Mouse (Mus musculus) CH12.LX (cell line): Measurements from ENCODE around the gene Elavl3. TPM values are rescaled to one million over a fixed set of nuclear protein-coding genes. Genes with fewer than 3 reads are reported as not detected.

Experiments used
- DNase-seq: peaks from one replicate; pipeline ENCODE4 v3.0.0-alpha.2; 2013; ENCODE audit errors: extremely low read depth
- H3K27ac ChIP-seq: 2 replicates; pipeline ENCODE4 v1.5.1; 2012; ENCODE audit warnings: low read depth, mild to moderate bottlenecking, control low read depth, moderate library complexity; ENCODE audit not compliant: insufficient read depth
- H3K27me3 ChIP-seq: replicated peaks from 2 replicates; pipeline ENCODE3; 2012; ENCODE audit warnings: inconsistent platforms
- H3K36me3 ChIP-seq, 2 experiments: replicated peaks in 1 of 2; 2 replicates each; pipeline versions ENCODE3 to v1.6.1; 2012; ENCODE audit warnings: inconsistent platforms in 1 of 2, low read length in 1 of 2, mild to moderate bottlenecking in 1 of 2, mixed read lengths in 1 of 2, moderate library complexity in 1 of 2; ENCODE audit not compliant: control insufficient read depth in 1 of 2, insufficient read depth in 1 of 2
- H3K4me1 ChIP-seq, 2 experiments: 2 replicates each; pipeline ENCODE4 v1.6.1; 2012; ENCODE audit warnings: inconsistent platforms in 1 of 2, moderate library complexity in 1 of 2; ENCODE audit not compliant: insufficient read depth in 2 of 2, control insufficient read depth in 1 of 2
- H3K4me2 ChIP-seq: 2 replicates; pipeline ENCODE4 v1.6.1; 2012; ENCODE audit warnings: low read depth, mild to moderate bottlenecking, control low read depth; ENCODE audit not compliant: poor library complexity, insufficient read depth, severe bottlenecking
- H3K4me3 ChIP-seq, 3 experiments: fragments of 150-350 bp in 1 of 3; sonication (generic) in 1 of 3; replicated peaks in 1 of 3; 2 replicates each; pipeline versions ENCODE3 to v1.5.1; 2011 to 2012; ENCODE audit warnings: low read depth in 2 of 3, low read length in 2 of 3, mild to moderate bottlenecking in 2 of 3, moderate library complexity in 2 of 3, control low read depth in 1 of 3, improper control_type of control experiment in 1 of 3, inconsistent platforms in 1 of 3, mixed read lengths in 1 of 3; ENCODE audit not compliant: poor library complexity in 1 of 3
- H3K79me2 ChIP-seq: replicated peaks from 2 replicates; pipeline ENCODE4 v1.6.1; 2012; ENCODE audit warnings: mild to moderate bottlenecking, moderate library complexity; ENCODE audit not compliant: control insufficient read depth, poor library complexity, insufficient read depth, severe bottlenecking; ENCODE audit errors: extremely low read depth
- H3K9ac ChIP-seq: 2 replicates; pipeline ENCODE4 v1.6.1; 2012; ENCODE audit warnings: low read depth, mild to moderate bottlenecking, control low read depth, moderate library complexity; ENCODE audit not compliant: insufficient read depth
- H3K9me3 ChIP-seq: replicated peaks from 2 replicates; pipeline ENCODE3; 2012; ENCODE audit warnings: low read length, inconsistent platforms, mixed read lengths
- BHLHE40 ChIP-seq: IDR thresholded peaks from 2 replicates; pipeline ENCODE4 v1.6.1; 2011; ENCODE audit warnings: mild to moderate bottlenecking, low read depth, low read length, improper control_type of control experiment
- CHD1 ChIP-seq: IDR thresholded peaks from 2 replicates; pipeline ENCODE4 v1.6.1; 2012; ENCODE audit warnings: low read depth, low read length, improper control_type of control experiment, inconsistent platforms
- CHD2 ChIP-seq: IDR thresholded peaks from 2 replicates; pipeline ENCODE4 v1.6.1; 2011; ENCODE audit warnings: low read length, improper control_type of control experiment
- CTCF ChIP-seq, 2 experiments: IDR thresholded peaks in 1 of 2; conservative IDR thresholded peaks in 1 of 2; 2 replicates each; pipeline ENCODE4 v1.5.1; 2011 to 2012; ENCODE audit warnings: low read depth in 2 of 2, low read length in 2 of 2, improper control_type of control experiment in 1 of 2, inconsistent platforms in 1 of 2, mild to moderate bottlenecking in 1 of 2, moderate library complexity in 1 of 2
- ELF1 ChIP-seq: IDR thresholded peaks from 2 replicates; pipeline ENCODE4 v1.6.1; 2014; ENCODE audit warnings: low read depth, mild to moderate bottlenecking, inconsistent platforms, low read length, improper control_type of control experiment
- EP300 ChIP-seq: IDR thresholded peaks from 2 replicates; pipeline ENCODE4 v1.6.1; 2011; ENCODE audit warnings: low read length, improper control_type of control experiment
- GABPA ChIP-seq: IDR thresholded peaks from 2 replicates; pipeline ENCODE4 v1.6.1; 2012; ENCODE audit warnings: low read depth, low read length, improper control_type of control experiment, inconsistent platforms; ENCODE audit not compliant: insufficient replicate concordance
- HCFC1 ChIP-seq: IDR thresholded peaks from 2 replicates; pipeline ENCODE4 v1.6.1; 2012; ENCODE audit warnings: low read depth, mild to moderate bottlenecking, inconsistent platforms, low read length, improper control_type of control experiment
- JUN ChIP-seq: IDR thresholded peaks from 2 replicates; pipeline ENCODE4 v1.6.1; 2011; ENCODE audit warnings: low read depth, mild to moderate bottlenecking, low read length, improper control_type of control experiment, moderate library complexity; ENCODE audit not compliant: insufficient read depth
- JUND ChIP-seq: conservative IDR thresholded peaks from 2 replicates; pipeline ENCODE4 v1.6.1; 2011; ENCODE audit warnings: low read depth, low read length, improper control_type of control experiment
- KAT2A ChIP-seq: IDR thresholded peaks from 2 replicates; pipeline ENCODE4 v1.6.1; 2012; ENCODE audit warnings: low read length, improper control_type of control experiment, inconsistent platforms; ENCODE audit not compliant: insufficient replicate concordance
- MAX ChIP-seq: IDR thresholded peaks from 2 replicates; pipeline ENCODE4 v1.6.1; 2011; ENCODE audit warnings: low read length, improper control_type of control experiment
- MEF2A ChIP-seq: IDR thresholded peaks from 2 replicates; pipeline ENCODE4 v1.6.1; 2014; ENCODE audit warnings: low read depth, mild to moderate bottlenecking, inconsistent platforms, low read length, improper control_type of control experiment, borderline replicate concordance
- MXI1 ChIP-seq: IDR thresholded peaks from 2 replicates; pipeline ENCODE4 v1.6.1; 2011; ENCODE audit warnings: mild to moderate bottlenecking, low read depth, low read length, improper control_type of control experiment
- MYC ChIP-seq: IDR thresholded peaks from 2 replicates; pipeline ENCODE4 v1.6.1; 2011; ENCODE audit warnings: low read depth, mild to moderate bottlenecking, improper control_type of control experiment, low read length
- NELFE ChIP-seq: IDR thresholded peaks from 2 replicates; pipeline ENCODE4 v1.6.1; 2011; ENCODE audit warnings: low read depth, low read length, improper control_type of control experiment
- NRF1 ChIP-seq: IDR thresholded peaks from 2 replicates; pipeline ENCODE4 v1.6.1; 2014; ENCODE audit warnings: low read depth, mild to moderate bottlenecking, inconsistent platforms, low read length, improper control_type of control experiment, moderate library complexity
- PAX5 ChIP-seq: IDR thresholded peaks from 2 replicates; pipeline ENCODE4 v1.6.1; 2012; ENCODE audit warnings: low read length, inconsistent platforms, mixed read lengths
- POLR2A ChIP-seq: IDR thresholded peaks from 2 replicates; pipeline ENCODE4 v1.6.1; 2011; ENCODE audit warnings: low read depth, mild to moderate bottlenecking, improper control_type of control experiment, low read length
- RCOR1 ChIP-seq: conservative IDR thresholded peaks from 2 replicates; pipeline ENCODE4 v1.6.1; 2012; ENCODE audit warnings: low read depth, mild to moderate bottlenecking, inconsistent platforms, low read length, improper control_type of control experiment
- SIN3A ChIP-seq: IDR thresholded peaks from 2 replicates; pipeline ENCODE4 v1.6.1; 2012; ENCODE audit warnings: low read length, improper control_type of control experiment, inconsistent platforms
- SMC3 ChIP-seq: IDR thresholded peaks from 2 replicates; pipeline ENCODE4 v1.6.1; 2011; ENCODE audit warnings: low read depth, low read length, improper control_type of control experiment
- TBP ChIP-seq: conservative IDR thresholded peaks from 2 replicates; pipeline ENCODE4 v1.6.1; 2011; ENCODE audit warnings: low read depth, low read length, improper control_type of control experiment
- TCF12 ChIP-seq: IDR thresholded peaks from 2 replicates; pipeline ENCODE4 v1.6.1; 2014; ENCODE audit warnings: low read depth, mild to moderate bottlenecking, inconsistent platforms, low read length, improper control_type of control experiment
- ZC3H11A ChIP-seq: IDR thresholded peaks from 2 replicates; pipeline ENCODE4 v1.6.1; 2012; ENCODE audit warnings: low read depth, mild to moderate bottlenecking, inconsistent platforms, low read length, improper control_type of control experiment
- ZKSCAN1 ChIP-seq: IDR thresholded peaks from 2 replicates; pipeline ENCODE4 v1.6.1; 2012; ENCODE audit warnings: low read depth, inconsistent platforms, low read length, improper control_type of control experiment, borderline replicate concordance
- ZMIZ1 ChIP-seq: IDR thresholded peaks from 2 replicates; pipeline ENCODE4 v1.6.1; 2012; ENCODE audit warnings: low read depth, mild to moderate bottlenecking, inconsistent platforms, low read length, improper control_type of control experiment
- ZNF384 ChIP-seq: IDR thresholded peaks from 2 replicates; pipeline ENCODE4 v1.6.1; 2012; ENCODE audit warnings: low read depth, low read length, improper control_type of control experiment, inconsistent platforms
- dilution Hi-C: fragments of 300-500 bp; cut with MboI; formaldehyde crosslinking; loops from 2 replicates; pipeline ENCODE4 v1.14.3; 2020; ENCODE audit warnings: low sequenced_read_pairs; ENCODE audit not compliant: extremely low pct_unique_long_range_greater_than_20kb, extremely low pct_ligation_motif_present
- in situ Hi-C: fragments of 300-500 bp; cut with MboI; formaldehyde crosslinking; loops from 3 replicates; pipeline ENCODE4 v1.14.3; 2019; ENCODE audit warnings: low sequenced_read_pairs, low pct_ligation_motif_present, low pct_unique_long_range_greater_than_20kb, mixed read lengths
- polyA plus RNA-seq: library from polyadenylated mRNA; unstranded; fragments of >175 nt; gene quantifications from 2 replicates; pipeline ENCODE4 v1.2.1, GENCODE M21; 2012; ENCODE audit warnings: low read depth; ENCODE audit not compliant: insufficient read length
- total RNA-seq, 2 experiments: library from RNA; depleted of rRNA; stranded (reverse); fragments of 300-350 nt in 1 of 2; fragments of >200 nt in 1 of 2; gene quantifications; 2 replicates each; pipeline ENCODE4 v1.2.3; 2012 to 2014

The Elavl3 gene
- total and polyA plus RNA-seq, 3 experiments: 0.04 to 0.06 TPM; not detected in 1

- in situ Hi-C loops: loop anchor here (5.0 kb wide), 1 partner anchor 41 kb away; the partner anchor contains the start of gene Epor
- Histone ChIP-seq H3K9me3 (no peaks in the 10 kb centered on the region), H3K4me1 (peaks cover 8 to 36% of the 10 kb centered on the region in 2 experiments), H3K4me2 (peak overlapping the region; percentile 93), H3K79me2 (peaks cover 13% of the 10 kb centered on the region; the same call in 1 of the 2 replicates), H3K4me3 (peak overlapping the region; percentile 83 to 99 (median 89)), H3K9ac (peak overlapping the region; percentile 84), H3K27me3 (peaks cover 18% of the 10 kb centered on the region), H3K27ac (peak overlapping the region; percentile 48), H3K36me3 (peaks cover 40 to 45% of the 10 kb centered on the region in 2 experiments)
- peak; percentile 73 for DNase-seq
- TF ChIP-seq BHLHE40 (no peak), JUND (no peak), EP300 (no peak), TBP (peak; percentile 52; the same call in 1 of the 2 replicates), POLR2A (peak; percentile 29; the same call in 1 of the 2 replicates), ZMIZ1 (0 out of 2 replicates have a peak, but pooled peaks have one; percentile 12), CHD1 (no peak), NRF1 (no peak), CHD2 (no peak), TCF12 (peak; percentile 30; the same call in 1 of the 2 replicates), MYC (no peak)
- dilution Hi-C loops: no loop called here
Observed at GRCm38 (mm10) chr9:22003163-22003554, 48.7 kb downstream of the Elavl3 start.

- peak; percentile 99 for DNase-seq
- dilution Hi-C loops (no loop called here), in situ Hi-C loops (loop anchor here (5.0 kb wide), 1 partner anchor 40 kb away; the partner anchor contains the start of gene Epor)
- H3K9me3 ChIP-seq: no peaks in the 10 kb centered on the region
- peaks cover 8 to 36% of the 10 kb centered on the region in 2 experiments for H3K4me1 ChIP-seq
- H3K36me3 ChIP-seq: peaks cover 34 to 38% of the 10 kb centered on the region in 2 experiments
- H3K4me3 ChIP-seq: peak within 1 kb of the TSS; percentile 83 to 99 (median 89)
- peaks cover 13% of the 10 kb centered on the region; the same call in 1 of the 2 replicates for H3K79me2 ChIP-seq
- H3K4me2 ChIP-seq: peak within 1 kb of the TSS; percentile 93
- H3K9ac ChIP-seq: peak within 1 kb of the TSS; percentile 84
- H3K27ac ChIP-seq: peak within 1 kb of the TSS; percentile 48
- peaks cover 22% of the 10 kb centered on the region for H3K27me3 ChIP-seq
- TF ChIP-seq HCFC1 (peak; percentile 97), SIN3A (peak; percentile 83), MAX (peak; percentile 98), CHD1 (no peak), SMC3 (no peak), CTCF (conservative IDR thresholded peaks at IDR 0.05 in 1 of 2, IDR thresholded peaks at IDR 0.05 in 1 of 2; ENCODE audit: low read depth in 2 of 2, low read length in 2 of 2) (no peak), PAX5 (no peak), CHD2 (peak; percentile 10; the same call in 1 of the 2 replicates), ELF1 (peak; percentile 90), ZNF384 (no peak), NELFE (peak; percentile 88), ZC3H11A (peak; percentile 99), NRF1 (peak; percentile 95), BHLHE40 (peak; percentile 82), TCF12 (peak; percentile 67; the same call in 1 of the 2 replicates), ZMIZ1 (peak; percentile 59; the same call in 1 of the 2 replicates), MXI1 (peak; percentile 98), KAT2A (peak; percentile 93; the same call in 1 of the 2 replicates), RCOR1 (peak; percentile 100), ZKSCAN1 (no peak), JUN (no peak), TBP (peak; percentile 83), GABPA (no peak; the same call in 1 of the 2 replicates), MEF2A (peak; percentile 54; the same call in 1 of the 2 replicates)
Observed at GRCm38 (mm10) chr9:22002194-22003162, 49.3 kb downstream of the Elavl3 start, which contains the start of the genes Ccdc151 and Prkcsh. Gene Ccdc151 (minus strand): TSS chr9:22002634. Gene Prkcsh (plus strand): TSS chr9:22002806.
